Comparison of ENCODE assay signal across 12 mouse cellular contexts in genomic region chr6:48420647-48421046, GRCm38 (mm10). TPM values are rescaled to one million over a fixed set of nuclear protein-coding genes. Genes with fewer than 3 reads are reported as not detected.
DNase-seq lines count a peak whose midpoint lies in the region; ATAC-seq and TF ChIP-seq lines count a peak whose summit lies in the region.
"Had no signal": no experiment of that assay in that cellular context is flagged by ENCODE, and none has a peak within 500 bp of the region (broad histone marks: within the 10 kb centered on the region; RNA-seq: fewer than 3 reads in every experiment).

No protein-coding gene starts in this region.

- peak; percentile 33 for ATAC-seq in heart, postnatal 0 days (ENCODE audit: insufficient read depth, low read depth)
- no peak for ATAC-seq in megakaryocyte, adult 5-6 weeks (ENCODE audit: poor library complexity, severe bottlenecking)
- peak; percentile 20; the same call in 1 of the 2 replicates for ATAC-seq in embryonic facial prominence, embryonic 14.5 days (ENCODE audit: low read depth)
- peak; percentile 26; the same call in 1 of the 2 replicates for ATAC-seq in megakaryocyte progenitor cell, adult 5-6 weeks (replicated peaks; ENCODE audit: poor library complexity)

- H3K9ac ChIP-seq in heart, postnatal 0 days (replicated peaks; ENCODE audit: low read depth, low read length): no peak overlapping the region
- no peak overlapping the region for H3K9ac ChIP-seq in embryonic facial prominence, embryonic 14.5 days (ENCODE audit: low read depth, low read length)
- H3K9ac ChIP-seq: limb, embryonic 13.5 days had no signal

- no peak overlapping the region for H3K4me3 ChIP-seq in heart, postnatal 0 days (ENCODE audit: low read depth, low read length)
- peak overlapping the region; percentile 48 for H3K4me3 ChIP-seq in megakaryocyte, embryonic 14.5 days (replicated peaks)
- H3K4me3 ChIP-seq in embryonic facial prominence, embryonic 14.5 days (ENCODE audit: low read depth, low read length): no peak overlapping the region
- H3K4me3 ChIP-seq: heart, adult 2 months; limb, embryonic 13.5 days; myocyte had no signal

- WGBS in heart, postnatal 0 days: 6% methylated on average over 2 of the region's 2 CpGs
- WGBS in embryonic facial prominence, embryonic 14.5 days: 20% methylated on average over 2 of the region's 2 CpGs

- H3K9me3 ChIP-seq in heart, postnatal 0 days (replicated peaks; ENCODE audit: control insufficient read depth, low read length): no peaks in the 10 kb centered on the region
- H3K9me3 ChIP-seq in megakaryocyte, embryonic 14.5 days: no peaks in the 10 kb centered on the region
- no peaks in the 10 kb centered on the region for H3K9me3 ChIP-seq in embryonic facial prominence, embryonic 14.5 days (ENCODE audit: control insufficient read depth, low read length)
- H3K9me3 ChIP-seq: limb, embryonic 13.5 days had no signal

- H3K27me3 ChIP-seq in heart, postnatal 0 days (ENCODE audit: control insufficient read depth, insufficient read depth, low read length): no peaks in the 10 kb centered on the region
- H3K27me3 ChIP-seq in megakaryocyte, embryonic 14.5 days (replicated peaks): peaks cover 43% of the 10 kb centered on the region
- H3K27me3 ChIP-seq in embryonic facial prominence, embryonic 14.5 days (replicated peaks; ENCODE audit: control insufficient read depth, insufficient read depth, low read length): no peaks in the 10 kb centered on the region
- H3K27me3 ChIP-seq: limb, embryonic 13.5 days had no signal

- intact Hi-C loops in heart, postnatal 36 days (cut with DNase I): no loop called here

- peaks cover 20% of the 10 kb centered on the region for H3K36me3 ChIP-seq in heart, postnatal 0 days (replicated peaks; ENCODE audit: control insufficient read depth, insufficient read depth, low read length)
- no peaks in the 10 kb centered on the region for H3K36me3 ChIP-seq in megakaryocyte, embryonic 14.5 days (replicated peaks; ENCODE audit: low read length)
- peaks cover 25% of the 10 kb centered on the region for H3K36me3 ChIP-seq in embryonic facial prominence, embryonic 14.5 days (ENCODE audit: control insufficient read depth, insufficient read depth, low read length)

- DNase-seq in heart, postnatal 0 days (ENCODE audit: low spot score): no peak
- no peak for DNase-seq in heart, postnatal 36 days
- peak; percentile 16 for DNase-seq in embryonic facial prominence, embryonic 14.5 days (ENCODE audit: low spot score)
- DNase-seq in T-cell, adult 2 months (ENCODE audit: low spot score): no peak
- DNase-seq: heart, adult 2 months; kidney, adult 2 months; lung, postnatal 36 days had no signal

- H3K4me2 ChIP-seq in heart, postnatal 0 days (ENCODE audit: low read depth, low read length): no peak overlapping the region
- no peak overlapping the region for H3K4me2 ChIP-seq in embryonic facial prominence, embryonic 14.5 days (ENCODE audit: low read depth, low read length)
- H3K4me2 ChIP-seq: limb, embryonic 13.5 days had no signal

- no peak for TF ChIP-seq EP300 in heart, postnatal 0 days (IDR thresholded peaks at IDR 0.05; ENCODE audit: low read depth)

- no peak for TF ChIP-seq CTCF in heart, postnatal 0 days (IDR thresholded peaks at IDR 0.05; ENCODE audit: low read depth)

- no peak overlapping the region for H3K27ac ChIP-seq in heart, postnatal 0 days (ENCODE audit: low read depth)
- no peak overlapping the region for H3K27ac ChIP-seq in embryonic facial prominence, embryonic 14.5 days (replicated peaks; ENCODE audit: low read depth, low read length)
- H3K27ac ChIP-seq: heart, adult 2 months; limb, embryonic 13.5 days had no signal

- peaks cover 10% of the 10 kb centered on the region; the same call in 1 of the 2 replicates for H3K4me1 ChIP-seq in heart, postnatal 0 days (ENCODE audit: control insufficient read depth, insufficient read depth)
- H3K4me1 ChIP-seq in megakaryocyte, embryonic 14.5 days: peaks cover 21% of the 10 kb centered on the region
- H3K4me1 ChIP-seq in embryonic facial prominence, embryonic 14.5 days (ENCODE audit: control insufficient read depth, insufficient read depth, low read length): no peaks in the 10 kb centered on the region

RNA-seq across cellular contexts. Expression of gene Zfp467, which starts 25.0 kb away (rescaled TPM):
- total RNA-seq in heart, postnatal 0 days (2014; rRNA removed; ENCODE audit: low replicate concordance): 20.2 and 27.4 TPM in 2 replicates
- polyA plus RNA-seq in heart, postnatal 0 days (2015; fragmentation: Nextera tagmentation; extraction: Ambion mirVana): 22.1 and 24.6 TPM in 2 replicates
- total RNA-seq in heart, postnatal 36 days (2021): 10 to 100 TPM; 10.8 to 15.4 TPM
- polyA plus RNA-seq in megakaryocyte, embryonic 14.5 days (2012; ENCODE audit: insufficient read depth, low replicate concordance): 1.2 and 13.4 TPM in 2 replicates
- 23.7 and 28.7 TPM in 2 replicates for total RNA-seq in megakaryocyte, adult 5-6 weeks (2015)
- 7.4 and 9.0 TPM in 2 replicates for total RNA-seq in megakaryocyte, adult 5-6 weeks (2017)
- polyA plus RNA-seq in embryonic facial prominence, embryonic 14.5 days (2014; fragmentation: Nextera tagmentation; extraction: Ambion mirVana): 22.1 and 25.4 TPM in 2 replicates
- 1.6 and 3.4 TPM in 2 replicates for total RNA-seq in megakaryocyte progenitor cell, adult 5-6 weeks (2015)
- 0.61 and 1.1 TPM in 2 replicates for total RNA-seq in megakaryocyte progenitor cell, adult 5-6 weeks (2017)

RNA-seq across cellular contexts. Expression of gene Krba1, which starts 25.3 kb away (rescaled TPM):
- 26.8 and 33.8 TPM in 2 replicates for total RNA-seq in heart, postnatal 0 days (2014; rRNA removed; ENCODE audit: low replicate concordance)
- polyA plus RNA-seq in heart, postnatal 0 days (2015; fragmentation: Nextera tagmentation; extraction: Ambion mirVana): 11.7 and 14.8 TPM in 2 replicates
- 10 to 100 TPM; 17.7 to 21.5 TPM for total RNA-seq in heart, postnatal 36 days (2021)
- polyA plus RNA-seq in megakaryocyte, embryonic 14.5 days (2012; ENCODE audit: insufficient read depth, low replicate concordance): 0.88 and 1.0 TPM in 2 replicates
- 0.67 and 1.1 TPM in 2 replicates for total RNA-seq in megakaryocyte, adult 5-6 weeks (2015)
- 1.2 and 1.9 TPM in 2 replicates for total RNA-seq in megakaryocyte, adult 5-6 weeks (2017)
- 18.0 and 23.0 TPM in 2 replicates for polyA plus RNA-seq in embryonic facial prominence, embryonic 14.5 days (2014; fragmentation: Nextera tagmentation; extraction: Ambion mirVana)
- total RNA-seq in megakaryocyte progenitor cell, adult 5-6 weeks (2015): 0.98 and 2.5 TPM in 2 replicates
- total RNA-seq in megakaryocyte progenitor cell, adult 5-6 weeks (2017): 2.0 and 3.1 TPM in 2 replicates

RNA-seq across cellular contexts. Expression of gene Sspo, which starts 27.4 kb away (rescaled TPM):
- 1.0 and 3.4 TPM in 2 replicates for total RNA-seq in heart, postnatal 0 days (2014; rRNA removed; ENCODE audit: low replicate concordance)
- polyA plus RNA-seq in heart, postnatal 0 days (2015; fragmentation: Nextera tagmentation; extraction: Ambion mirVana): 0.15 TPM in 2 replicates
- under 1 TPM; 0.41 to 0.53 TPM for total RNA-seq in heart, postnatal 36 days (2021)
- polyA plus RNA-seq in megakaryocyte, embryonic 14.5 days (2012; ENCODE audit: insufficient read depth, low replicate concordance): not detected in 2 replicates
- 0.02 TPM in 1 of 2 replicates, not detected in the other for total RNA-seq in megakaryocyte, adult 5-6 weeks (2015)
- not detected in 2 replicates for total RNA-seq in megakaryocyte, adult 5-6 weeks (2017)
- 0.29 and 1.1 TPM in 2 replicates for polyA plus RNA-seq in embryonic facial prominence, embryonic 14.5 days (2014; fragmentation: Nextera tagmentation; extraction: Ambion mirVana)
- total RNA-seq in megakaryocyte progenitor cell, adult 5-6 weeks (2015): not detected in 2 replicates
- not detected in 2 replicates for total RNA-seq in megakaryocyte progenitor cell, adult 5-6 weeks (2017)
